Mouse (Mus musculus): Measurements from ENCODE around the gene Atxn2.

GRCm38 (mm10) chr5:121798447-121798846, 87.3 kb downstream of the Atxn2 start:
- TF ChIP-seq CTCF (IDR thresholded peaks at IDR 0.05; ENCODE audit: low read depth) (no peak), EP300 (IDR thresholded peaks at IDR 0.05; ENCODE audit: low read depth) (no peak)
